Mouse (Mus musculus): ENCODE data around the gene Ccdc83. TPM values are rescaled to one million over a fixed set of nuclear protein-coding genes. Genes with fewer than 3 reads are reported as not detected.

Ccdc83 gene
- total RNA-seq, 2 experiments from 2014 or later: 0.26 TPM; not detected in 1

Other genes starting within 250 kb of the Ccdc83 start
- 100 to 1,000 TPM; 167 to 180 TPM for gene Picalm, start 135.6 kb downstream of the Ccdc83 start, total RNA-seq (2021)
- 1 to 10 TPM; 4.1 to 4.6 TPM for gene Sytl2, start 36.5 kb upstream of the Ccdc83 start, total RNA-seq (2021)
- under 1 TPM in 1 of 2 experiments, not detected in 1; 0.29 TPM for gene Ccdc89, start 160.8 kb upstream of the Ccdc83 start, total RNA-seq (2021)
- 10 to 100 TPM; 26.1 to 27.9 TPM for gene Crebzf, start 177.0 kb upstream of the Ccdc83 start, total RNA-seq (2021)
- 100 to 1,000 TPM in 1 of 2 experiments, 10 to 100 TPM in 1; 96.8 to 111 TPM for gene Tmem126a, start 191.5 kb upstream of the Ccdc83 start, total RNA-seq (2021)
- 10 to 100 TPM; 22.1 to 22.7 TPM for gene Tmem126b, start 210.2 kb upstream of the Ccdc83 start, total RNA-seq (2021)
- 1 to 10 TPM; 1.9 to 2.9 TPM for gene Dlg2, start 210.9 kb upstream of the Ccdc83 start, total RNA-seq (2021)

Measured in heart, postnatal 14 days (tissue).